Mouse (Mus musculus): ENCODE results near the gene Cldn3. TPM values are rescaled to one million over a fixed set of nuclear protein-coding genes. Genes with fewer than 3 reads are reported as not detected.
"Not testable (repeated sequence)": the region's sequence is repeated elsewhere in the genome, so short reads cannot be mapped to it uniquely, and the experiment has no call there.

Cldn3 gene
- polyA plus RNA-seq (2015; fragmentation: Nextera tagmentation; extraction: Ambion mirVana), result 12.3 and 12.7 TPM in 2 replicates

DNA sequence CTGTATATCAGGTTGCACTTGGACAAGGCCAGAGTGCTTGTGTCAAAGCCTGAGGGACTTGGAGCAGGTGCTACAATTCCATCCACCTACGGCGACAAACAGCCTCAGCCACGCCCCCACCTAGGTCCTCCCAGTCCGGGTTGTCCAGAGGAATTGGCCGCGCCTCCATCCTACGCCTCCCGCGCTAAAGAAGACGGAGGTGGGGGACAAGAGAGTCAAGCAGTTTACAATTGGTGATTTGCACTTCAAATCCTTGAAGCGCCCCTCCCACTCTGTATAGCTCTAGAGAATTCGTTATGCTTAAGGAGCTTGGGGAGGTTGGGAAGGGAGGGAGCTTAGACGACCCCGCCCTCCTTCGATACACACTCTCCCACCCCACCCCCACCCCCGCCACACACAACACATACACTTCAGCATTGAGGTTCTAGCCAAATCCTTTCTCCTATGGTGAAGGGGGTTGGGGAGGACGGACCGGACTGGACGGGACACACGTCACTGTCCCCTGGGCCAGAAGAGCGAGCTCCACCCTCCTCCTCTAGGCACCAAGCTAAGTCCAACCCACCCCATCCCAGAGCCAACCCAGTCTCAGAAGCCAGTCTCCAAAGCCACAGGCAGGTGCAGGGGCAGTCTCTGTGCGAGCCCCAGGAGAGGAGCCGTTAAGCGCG, at the start of gene Cldn3:
Gene Cldn3, plus strand, starts transcription at position 582 of the 665 bp plus-strand sequence.
- ATAC-seq (replicated peaks), result peak; percentile 63

GRCm38 (mm10) chr5:134936626-134937185, 49.3 kb upstream of the Cldn3 start:
- Histone ChIP-seq H3K27me3 (no peaks in the 10 kb centered on the region), H3K27ac (replicated peaks) (no peak overlapping the region), H3K4me1 (peaks cover 4% of the 10 kb centered on the region), H3K36me3 (no peaks in the 10 kb centered on the region), H3K4me3 (no peak overlapping the region), H3K9me3 (no peaks in the 10 kb centered on the region), H3K4me2 (replicated peaks) (no peak overlapping the region), H3K9ac (replicated peaks) (no peak overlapping the region)
- WGBS, result 85% methylated on average over 6 of the region's 6 CpGs
- no peak for ATAC-seq (replicated peaks)

More for the DNA sequence above, at the start of gene Cldn3:
- Histone ChIP-seq H3K4me3 (peak within 1 kb of the TSS; percentile 38), H3K36me3 (no peaks in the 10 kb centered on the region), H3K9me3 (no peaks in the 10 kb centered on the region), H3K9ac (replicated peaks) (peak within 1 kb of the TSS; percentile 10), H3K4me1 (peaks cover 15% of the 10 kb centered on the region), H3K27ac (replicated peaks) (peak within 1 kb of the TSS; percentile 62), H3K27me3 (peaks cover 38% of the 10 kb centered on the region), H3K4me2 (replicated peaks) (peak within 1 kb of the TSS; percentile 44)
- WGBS, result under 1% methylated on average over 24 of the region's 25 CpGs

- WGBS, result 80% methylated on average over 3 of the region's 3 CpGs
- Histone ChIP-seq H3K9ac (replicated peaks) (no peak overlapping the region), H3K9me3 (no peaks in the 10 kb centered on the region), H3K27ac (replicated peaks) (no peak overlapping the region), H3K36me3 (no peaks in the 10 kb centered on the region), H3K27me3 (peaks cover 4% of the 10 kb centered on the region; the same call in 1 of the 2 replicates), H3K4me2 (replicated peaks) (no peak overlapping the region), H3K4me1 (no peaks in the 10 kb centered on the region), H3K4me3 (no peak overlapping the region)
- no peak for ATAC-seq (replicated peaks)
Measured at GRCm38 (mm10) chr5:134939069-134939468, 46.9 kb upstream of the Cldn3 start.

GRCm38 (mm10) chr5:134939554-134939953, 46.5 kb upstream of the Cldn3 start:
- H3K4me1 ChIP-seq; H3K27ac ChIP-seq (replicated peaks); H3K4me3 ChIP-seq; H3K9ac ChIP-seq (replicated peaks); H3K27me3 ChIP-seq; H3K36me3 ChIP-seq; H3K4me2 ChIP-seq (replicated peaks); H3K9me3 ChIP-seq; ATAC-seq (replicated peaks): not testable (repeated sequence)
- 89% methylated on average over 3 of the region's 7 CpGs for WGBS

- 0 out of 2 replicates have a peak, but pooled peaks cover 4% of the 10 kb centered on the region for H3K4me1 ChIP-seq
- H3K4me3 ChIP-seq, result no peak overlapping the region
- H3K9me3 ChIP-seq, result no peaks in the 10 kb centered on the region
- no peak for ATAC-seq (replicated peaks)
- no peak overlapping the region for H3K9ac ChIP-seq (replicated peaks)
- no peaks in the 10 kb centered on the region for H3K36me3 ChIP-seq
- WGBS, result 88% methylated on average over 14 of the region's 14 CpGs
- no peak overlapping the region for H3K27ac ChIP-seq (replicated peaks)
- peaks cover 23% of the 10 kb centered on the region for H3K27me3 ChIP-seq
- H3K4me2 ChIP-seq (replicated peaks), result no peak overlapping the region
Measured at GRCm38 (mm10) chr5:134941472-134942209, 44.4 kb upstream of the Cldn3 start.

DNA sequence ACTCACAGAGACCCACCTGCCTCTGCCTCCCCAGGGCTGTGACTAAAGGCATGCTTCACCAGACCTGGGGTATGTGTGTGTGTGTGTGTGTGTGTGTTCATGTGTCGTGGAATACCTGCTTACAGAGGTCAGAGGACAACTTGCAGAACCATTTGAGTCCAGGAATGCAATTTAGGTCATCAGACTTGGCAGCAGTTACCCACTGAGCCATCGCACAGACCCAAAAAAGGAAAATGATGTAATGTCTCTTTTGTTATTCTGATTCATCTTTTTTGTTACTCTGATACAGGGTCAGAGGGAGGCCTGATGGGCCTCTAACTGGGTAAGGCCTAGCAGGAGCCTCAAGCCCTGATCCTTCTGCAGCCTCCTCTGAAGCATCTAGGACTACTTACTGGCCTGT, 43.3 kb upstream of the Cldn3 start:
- no peak overlapping the region for H3K9ac ChIP-seq (replicated peaks)
- ATAC-seq (replicated peaks), result no peak
- WGBS, result 60% methylated on average over 2 of the region's 2 CpGs

DNA sequence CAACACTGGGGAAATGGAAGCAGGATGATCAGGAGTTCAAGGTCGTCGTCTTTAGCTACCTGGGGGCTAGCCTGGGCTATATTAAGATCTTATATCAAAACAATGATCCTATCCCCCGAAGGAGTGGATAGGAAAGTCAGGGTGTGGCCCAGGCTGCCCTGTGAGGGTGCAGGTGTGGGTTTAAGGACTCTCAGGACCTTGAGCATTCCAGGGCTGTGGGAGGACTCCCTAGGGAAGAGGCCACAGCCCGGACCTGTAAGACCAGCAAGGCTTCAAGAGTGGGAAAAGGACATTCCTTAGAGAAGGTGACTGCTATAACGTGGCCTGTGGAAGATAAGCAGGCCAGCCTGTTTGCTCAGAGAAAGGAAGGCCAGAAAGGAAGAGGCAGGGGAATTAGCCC, 41.8 kb upstream of the Cldn3 start:
- H3K36me3 ChIP-seq, result no peaks in the 10 kb centered on the region
- 0 out of 2 replicates have a peak, but pooled peaks cover 4% of the 10 kb centered on the region for H3K4me1 ChIP-seq
- H3K9me3 ChIP-seq, result no peaks in the 10 kb centered on the region
- H3K27me3 ChIP-seq, result peaks cover 35% of the 10 kb centered on the region
- no peak overlapping the region for H3K9ac ChIP-seq (replicated peaks)
- H3K4me2 ChIP-seq (replicated peaks), result no peak overlapping the region
- no peak for ATAC-seq (replicated peaks)
- WGBS, result 75% methylated on average over 5 of the region's 5 CpGs
- H3K27ac ChIP-seq (replicated peaks), result no peak overlapping the region
- no peak overlapping the region for H3K4me3 ChIP-seq

More for the DNA sequence above, 43.3 kb upstream of the Cldn3 start:
- H3K4me3 ChIP-seq, result no peak overlapping the region
- peaks cover 34% of the 10 kb centered on the region for H3K27me3 ChIP-seq
- no peak overlapping the region for H3K27ac ChIP-seq (replicated peaks)
- H3K4me1 ChIP-seq, result 0 out of 2 replicates have a peak, but pooled peaks cover 4% of the 10 kb centered on the region
- no peaks in the 10 kb centered on the region for H3K9me3 ChIP-seq
- no peak overlapping the region for H3K4me2 ChIP-seq (replicated peaks)
- no peaks in the 10 kb centered on the region for H3K36me3 ChIP-seq

- no peaks in the 10 kb centered on the region for H3K9me3 ChIP-seq
- ATAC-seq (replicated peaks), result no peak
- H3K36me3 ChIP-seq, result no peaks in the 10 kb centered on the region
- 0 out of 2 replicates have a peak, but pooled peaks cover 4% of the 10 kb centered on the region for H3K4me1 ChIP-seq
- H3K27ac ChIP-seq (replicated peaks), result no peak overlapping the region
- H3K4me3 ChIP-seq, result no peak overlapping the region
- H3K9ac ChIP-seq (replicated peaks), result no peak overlapping the region
- no peak overlapping the region for H3K4me2 ChIP-seq (replicated peaks)
- H3K27me3 ChIP-seq, result peaks cover 35% of the 10 kb centered on the region
- WGBS, result 46% methylated on average over 17 of the region's 19 CpGs
Measured at GRCm38 (mm10) chr5:134945266-134945959, 40.6 kb upstream of the Cldn3 start.

- H3K4me3 ChIP-seq, result no peak overlapping the region
- 21% methylated on average over 43 of the region's 43 CpGs for WGBS
- no peak overlapping the region for H3K4me2 ChIP-seq (replicated peaks)
- H3K9me3 ChIP-seq, result no peaks in the 10 kb centered on the region
- H3K9ac ChIP-seq (replicated peaks), result no peak overlapping the region
- peaks cover 35% of the 10 kb centered on the region for H3K27me3 ChIP-seq
- no peak overlapping the region for H3K27ac ChIP-seq (replicated peaks)
- no peaks in the 10 kb centered on the region for H3K36me3 ChIP-seq
- H3K4me1 ChIP-seq, result 0 out of 2 replicates have a peak, but pooled peaks cover 4% of the 10 kb centered on the region
- ATAC-seq (replicated peaks), result no peak
Measured at GRCm38 (mm10) chr5:134946063-134946856, 39.8 kb upstream of the Cldn3 start.

DNA sequence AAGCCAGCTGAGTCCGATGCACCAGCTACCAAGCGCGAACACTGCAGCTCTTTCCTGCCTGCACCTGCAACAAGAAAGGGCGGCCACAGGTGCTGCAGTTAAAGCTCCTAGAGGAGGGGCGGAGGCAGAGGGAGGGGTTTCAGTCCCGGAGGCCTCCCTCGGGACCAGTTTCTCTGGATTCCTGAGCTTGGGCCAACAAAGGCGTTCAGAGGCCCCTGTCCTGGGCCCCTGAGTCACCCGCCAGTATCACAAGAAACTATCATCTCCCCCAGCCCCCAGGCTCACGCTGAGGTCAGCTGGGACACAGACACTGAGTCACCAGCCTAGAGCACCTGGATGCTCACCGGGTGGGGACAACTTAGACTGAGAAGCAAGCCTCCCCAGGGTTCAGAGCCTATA, 39.2 kb upstream of the Cldn3 start, which contains the start of gene Cldn4:
Gene Cldn4, minus strand, starts transcription at position 78 of the 399 bp plus-strand sequence.
- no peak for ATAC-seq (replicated peaks)
- Histone ChIP-seq H3K36me3 (no peaks in the 10 kb centered on the region), H3K9me3 (no peaks in the 10 kb centered on the region), H3K4me3 (no peak within 1 kb of the TSS), H3K27me3 (peaks cover 35% of the 10 kb centered on the region), H3K4me2 (replicated peaks) (no peak within 1 kb of the TSS), H3K4me1 (0 out of 2 replicates have a peak, but pooled peaks cover 4% of the 10 kb centered on the region), H3K27ac (replicated peaks) (no peak within 1 kb of the TSS), H3K9ac (replicated peaks) (no peak within 1 kb of the TSS)
- 8% methylated on average over 11 of the region's 11 CpGs for WGBS

- WGBS, result 73% methylated on average over 5 of the region's 5 CpGs
- H3K27ac ChIP-seq (replicated peaks), result no peak overlapping the region
- no peak overlapping the region for H3K9ac ChIP-seq (replicated peaks)
- H3K4me3 ChIP-seq, result no peak overlapping the region
- no peak overlapping the region for H3K4me2 ChIP-seq (replicated peaks)
- H3K27me3 ChIP-seq, result peaks cover 35% of the 10 kb centered on the region
- no peak for ATAC-seq (replicated peaks)
- no peaks in the 10 kb centered on the region for H3K9me3 ChIP-seq
- no peaks in the 10 kb centered on the region for H3K36me3 ChIP-seq
- 0 out of 2 replicates have a peak, but pooled peaks cover 4% of the 10 kb centered on the region for H3K4me1 ChIP-seq
Measured at GRCm38 (mm10) chr5:134947420-134948084, 38.5 kb upstream of the Cldn3 start.
